Mouse (Mus musculus) neural tube, embryonic 14.5 days (tissue): ENCODE measurements around the gene 1700021F07Rik. TPM values are rescaled to one million over a fixed set of nuclear protein-coding genes. Genes with fewer than 3 reads are reported as not detected.

Source experiments
- ATAC-seq: fragments of 200-750 bp; cut with Nextera tagmentation; 2 replicates; pipeline ENCODE4 v1.8.0; 2017; ENCODE audit warnings: low read depth, mild to moderate bottlenecking, moderate TSS enrichment, moderate library complexity
- H3K27ac ChIP-seq: fragments of 300-500 bp; sonication (generic); 2 replicates; pipeline ENCODE4 v1.5.1; 2014; ENCODE audit warnings: low read depth, mild to moderate bottlenecking, control low read depth, low read length, moderate library complexity, mixed read lengths
- H3K27me3 ChIP-seq: fragments of 300-500 bp; sonication (generic); 2 replicates; pipeline ENCODE4 v1.6.1; 2014; ENCODE audit warnings: low read length; ENCODE audit not compliant: control insufficient read depth, insufficient read depth
- H3K36me3 ChIP-seq: fragments of 300-500 bp; sonication (generic); 2 replicates; pipeline ENCODE4 v1.6.1; 2014; ENCODE audit warnings: low read length, mixed read lengths; ENCODE audit not compliant: control insufficient read depth, insufficient read depth
- H3K4me1 ChIP-seq: fragments of 300-500 bp; sonication (generic); 2 replicates; pipeline ENCODE4 v1.6.1; 2014; ENCODE audit warnings: low read length; ENCODE audit not compliant: control insufficient read depth, insufficient read depth
- H3K4me2 ChIP-seq: fragments of 300-500 bp; sonication (generic); 2 replicates; pipeline ENCODE4 v1.6.1; 2014; ENCODE audit warnings: mild to moderate bottlenecking, low read depth, low read length, control low read depth
- H3K4me3 ChIP-seq: fragments of 300-500 bp; sonication (generic); 2 replicates; pipeline ENCODE4 v1.5.1; 2014; ENCODE audit warnings: low read depth, low read length, control low read depth, mixed read lengths
- H3K9ac ChIP-seq: fragments of 300-500 bp; sonication (generic); replicated peaks from 2 replicates; pipeline ENCODE4 v1.6.1; 2014; ENCODE audit warnings: low read depth, mild to moderate bottlenecking, control low read depth, low read length, mixed read lengths
- H3K9me3 ChIP-seq: fragments of 300-500 bp; sonication (generic); 2 replicates; pipeline ENCODE4 v1.6.1; 2016; ENCODE audit warnings: low read length; ENCODE audit not compliant: control insufficient read depth
- WGBS: fragments of 180-500 bp; shearing (Covaris S2); extraction: QIAGEN DNeasy Blood & Tissue Kit; methylation state at CpG from one replicate; pipeline ENCODE4 v1.1.7; 2014; 5-methylcytosine and 5-hydroxymethylcytosine counted together
- polyA plus RNA-seq: library from polyadenylated mRNA; unstranded; fragments of >200 nt; fragmentation: Nextera tagmentation; extraction: Ambion mirVana; gene quantifications from 2 replicates; pipeline ENCODE4 v1.2.1, GENCODE M21; 2014

Gene 1700021F07Rik
- polyA plus RNA-seq, 1 experiment from 2014 or later: not detected

DNA sequence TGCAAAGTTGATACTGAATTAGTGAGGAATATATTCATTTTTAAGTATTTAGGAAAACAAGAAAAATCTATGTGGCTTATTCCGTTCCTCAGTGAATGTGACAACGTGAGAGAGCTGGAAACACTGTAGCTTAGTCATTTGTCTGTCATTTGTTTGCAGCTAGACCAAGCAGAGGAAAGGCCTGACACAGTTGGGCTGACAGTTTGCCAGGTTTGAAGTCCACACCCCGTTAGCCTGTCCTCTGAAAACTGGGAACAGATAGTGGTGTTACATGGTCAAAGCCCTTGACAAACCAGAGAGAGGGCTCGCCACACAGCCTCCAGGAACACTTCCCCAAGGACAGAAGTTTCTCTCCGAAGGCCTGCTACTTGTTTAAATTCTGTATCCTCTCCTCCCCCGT, 28.3 kb downstream of the 1700021F07Rik start:
- no peaks in the 10 kb centered on the region for H3K27me3 ChIP-seq
- H3K4me1 ChIP-seq: no peaks in the 10 kb centered on the region
- no peak overlapping the region for H3K4me2 ChIP-seq
- no peaks in the 10 kb centered on the region for H3K36me3 ChIP-seq
- WGBS: 82% methylated on average over 6 of the region's 6 CpGs
- no peak overlapping the region for H3K4me3 ChIP-seq
- H3K9me3 ChIP-seq: no peaks in the 10 kb centered on the region
- ATAC-seq: no peak
- H3K27ac ChIP-seq: no peak overlapping the region
- no peak overlapping the region for H3K9ac ChIP-seq

DNA sequence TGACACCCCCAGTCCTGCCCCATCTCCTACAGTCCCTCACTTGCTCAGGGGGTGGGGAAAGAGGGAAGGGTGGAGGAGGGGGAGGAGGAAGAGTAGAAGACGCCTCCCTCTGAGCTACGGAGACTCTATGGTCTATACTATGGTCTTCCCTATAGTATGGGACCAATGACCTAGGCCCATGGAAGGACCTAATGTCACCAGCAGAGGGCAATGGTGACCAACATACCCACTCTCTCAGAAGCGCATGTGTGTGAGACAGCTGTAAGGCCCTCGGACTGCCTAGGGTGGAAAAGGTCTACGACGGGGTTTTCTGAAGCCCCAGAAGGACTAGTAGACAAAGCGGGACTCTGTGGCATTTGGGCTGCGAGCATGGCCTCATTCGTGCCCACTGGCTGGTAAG, 31.5 kb downstream of the 1700021F07Rik start:
- no peak overlapping the region for H3K4me2 ChIP-seq
- no peaks in the 10 kb centered on the region for H3K9me3 ChIP-seq
- no peak overlapping the region for H3K4me3 ChIP-seq
- WGBS: 38% methylated on average over 9 of the region's 9 CpGs
- no peak overlapping the region for H3K27ac ChIP-seq
- no peak for ATAC-seq
- no peak overlapping the region for H3K9ac ChIP-seq
- no peaks in the 10 kb centered on the region for H3K27me3 ChIP-seq
- no peaks in the 10 kb centered on the region for H3K4me1 ChIP-seq
- H3K36me3 ChIP-seq: no peaks in the 10 kb centered on the region

DNA sequence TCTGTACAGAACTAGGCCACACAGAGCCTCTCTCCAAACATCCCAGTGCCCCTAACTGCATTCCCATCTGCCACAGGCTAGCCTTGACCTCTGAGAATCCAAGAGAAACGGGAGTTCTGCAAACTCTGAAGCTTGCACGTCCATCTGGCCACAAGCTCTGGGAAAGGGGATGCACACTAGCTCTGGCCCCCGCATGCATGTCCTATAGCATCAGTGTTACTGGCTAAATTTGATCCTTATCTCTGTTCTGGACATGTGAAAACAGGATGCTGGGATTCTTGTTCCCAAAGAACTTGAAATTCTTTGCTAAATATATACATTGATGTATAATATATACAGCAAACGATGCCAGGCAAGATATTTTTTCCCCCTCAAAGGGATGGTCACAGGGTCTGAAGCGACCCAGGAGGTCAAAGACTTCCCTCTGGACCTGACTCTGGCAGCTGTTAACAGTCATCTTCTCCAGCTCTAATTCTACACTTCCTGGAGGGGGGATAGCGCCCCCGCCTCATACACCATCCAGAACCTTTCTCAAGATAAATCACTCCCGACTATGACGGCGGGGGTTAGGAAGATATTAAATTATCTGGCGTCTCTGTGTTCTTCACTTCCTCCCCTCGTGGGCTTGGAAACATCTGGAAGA, 36.5 kb downstream of the 1700021F07Rik start:
- ATAC-seq: no peak
- H3K4me2 ChIP-seq: no peak overlapping the region
- no peaks in the 10 kb centered on the region for H3K9me3 ChIP-seq
- no peaks in the 10 kb centered on the region for H3K27me3 ChIP-seq
- WGBS: 80% methylated on average over 12 of the region's 12 CpGs
- H3K27ac ChIP-seq: no peak overlapping the region
- H3K4me1 ChIP-seq: no peaks in the 10 kb centered on the region
- H3K4me3 ChIP-seq: no peak overlapping the region
- no peaks in the 10 kb centered on the region for H3K36me3 ChIP-seq
- H3K9ac ChIP-seq: no peak overlapping the region

DNA sequence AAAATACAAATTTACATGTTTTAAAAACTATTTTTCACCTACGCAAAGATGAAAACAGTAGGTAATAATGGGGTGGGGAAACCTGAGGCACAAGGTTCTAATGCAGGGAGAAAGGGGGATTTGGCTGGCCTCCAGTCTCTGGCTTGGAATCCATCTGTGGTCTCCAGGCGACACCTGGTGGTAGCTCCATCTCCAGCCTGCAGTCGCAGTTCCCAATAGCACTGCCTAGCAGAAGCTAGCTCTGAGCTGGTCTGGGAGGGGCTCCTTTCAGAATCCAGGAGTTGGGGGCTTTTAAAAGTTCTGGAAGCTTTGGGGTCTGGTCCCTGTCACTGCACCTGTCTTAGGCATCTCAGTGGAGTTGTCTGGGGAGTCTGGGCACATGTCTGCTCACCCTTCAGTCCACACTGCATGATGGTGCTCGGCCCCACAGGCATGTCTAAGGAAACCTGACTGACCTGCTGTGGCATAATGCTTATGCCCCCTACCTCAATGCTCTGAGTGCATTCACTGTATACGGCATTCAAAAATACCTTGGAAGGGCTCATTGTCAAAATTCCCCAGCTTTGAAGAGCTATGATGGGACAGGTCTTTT, 39.6 kb downstream of the 1700021F07Rik start:
- no peaks in the 10 kb centered on the region for H3K36me3 ChIP-seq
- no peaks in the 10 kb centered on the region for H3K9me3 ChIP-seq
- peak; percentile 59; the same call in 1 of the 2 replicates for ATAC-seq
- no peak overlapping the region for H3K9ac ChIP-seq
- no peaks in the 10 kb centered on the region for H3K4me1 ChIP-seq
- no peak overlapping the region for H3K27ac ChIP-seq
- no peaks in the 10 kb centered on the region for H3K27me3 ChIP-seq
- WGBS: 44% methylated on average over 5 of the region's 5 CpGs
- H3K4me2 ChIP-seq: no peak overlapping the region
- no peak overlapping the region for H3K4me3 ChIP-seq

DNA sequence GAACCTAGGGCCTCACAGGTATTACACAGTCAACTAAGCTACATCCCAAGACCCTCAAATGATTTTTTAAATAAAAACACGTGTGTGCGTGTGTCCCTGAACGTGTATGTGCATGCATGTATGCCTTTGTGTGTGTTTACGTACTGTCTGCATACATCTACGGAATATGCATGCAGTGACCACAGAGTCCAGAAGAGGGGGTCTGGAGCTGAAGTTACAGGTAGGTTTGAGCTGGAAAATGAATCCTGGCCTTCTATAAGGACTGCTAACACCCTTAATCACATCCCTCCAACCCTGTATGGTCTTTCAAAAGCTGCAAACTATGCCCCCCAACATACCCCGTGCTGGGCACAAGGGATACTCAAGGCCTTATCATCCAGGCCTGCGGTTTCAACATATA, 41.0 kb downstream of the 1700021F07Rik start:
- Histone ChIP-seq H3K9ac (no peak overlapping the region), H3K27me3 (no peaks in the 10 kb centered on the region), H3K4me1 (no peaks in the 10 kb centered on the region), H3K27ac (no peak overlapping the region), H3K36me3 (no peaks in the 10 kb centered on the region), H3K9me3 (no peaks in the 10 kb centered on the region), H3K4me2 (no peak overlapping the region), H3K4me3 (no peak overlapping the region)
- ATAC-seq: no peak
- WGBS: 74% methylated on average over 7 of the region's 7 CpGs

DNA sequence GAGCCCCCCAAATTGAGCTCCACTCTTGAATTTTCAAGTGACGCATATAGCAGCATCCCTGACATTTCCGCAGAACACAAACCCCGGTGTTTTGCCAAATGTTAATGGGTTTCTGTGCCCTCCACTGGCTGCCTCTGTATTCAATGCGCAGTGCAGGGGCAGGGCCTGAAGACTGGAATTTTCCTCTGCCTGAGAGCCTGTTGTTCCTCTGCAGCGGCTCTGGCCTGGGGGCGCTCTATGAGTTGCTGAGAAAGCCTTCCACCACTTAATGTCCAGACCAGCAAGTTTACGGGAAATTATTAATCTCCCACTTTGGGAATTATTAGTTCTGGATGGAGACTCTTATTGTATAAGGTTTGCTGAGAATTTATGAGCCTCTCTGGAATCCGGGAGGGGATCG, 41.8 kb downstream of the 1700021F07Rik start:
- peak; percentile 35; the same call in 1 of the 2 replicates for ATAC-seq
- H3K4me1 ChIP-seq: no peaks in the 10 kb centered on the region
- H3K9me3 ChIP-seq: no peaks in the 10 kb centered on the region
- 54% methylated on average over 9 of the region's 9 CpGs for WGBS
- no peak overlapping the region for H3K4me2 ChIP-seq
- H3K27ac ChIP-seq: no peak overlapping the region; the same call in 1 of the 2 replicates
- H3K36me3 ChIP-seq: no peaks in the 10 kb centered on the region
- H3K9ac ChIP-seq: no peak overlapping the region
- H3K4me3 ChIP-seq: no peak overlapping the region
- H3K27me3 ChIP-seq: no peaks in the 10 kb centered on the region

Other genes starting within 250 kb of the 1700021F07Rik start
- gene Pmepa1, start 246.1 kb upstream of the 1700021F07Rik start, polyA plus RNA-seq: 5.6 and 6.8 TPM in 2 replicates
- gene Ankrd60, start 55.8 kb downstream of the 1700021F07Rik start, polyA plus RNA-seq: not detected in 2 replicates
- gene Rab22a, start 137.2 kb downstream of the 1700021F07Rik start, polyA plus RNA-seq: 35.5 and 38.4 TPM in 2 replicates
- gene 1700010B08Rik, start 196.8 kb downstream of the 1700021F07Rik start, polyA plus RNA-seq: not detected in 2 replicates
- 11.7 and 13.7 TPM in 2 replicates for gene Vapb, start 214.9 kb downstream of the 1700021F07Rik start, polyA plus RNA-seq